Mouse (Mus musculus): ENCODE results near the gene Defb15.

GRCm38 (mm10) chr8:21947311-21948017, 15.0 kb upstream of the Defb15 start:
- TF ChIP-seq CTCF (IDR thresholded peaks at IDR 0.05; ENCODE audit: low read depth) (no peak), EP300 (optimal IDR thresholded peaks at IDR 0.05) (no peak)

Data from stomach, postnatal 0 days (tissue).